Mouse (Mus musculus) hindbrain, embryonic 14.5 days (tissue): Measurements from ENCODE around the gene Mapkap1. TPM values are rescaled to one million over a fixed set of nuclear protein-coding genes. Genes with fewer than 3 reads are reported as not detected.

Source experiments
- ATAC-seq: fragments of 200-750 bp; cut with Nextera tagmentation; 2 replicates; pipeline ENCODE4 v1.8.0; 2017; ENCODE audit warnings: moderate number of reproducible peaks, mild to moderate bottlenecking, moderate TSS enrichment, moderate library complexity; ENCODE audit not compliant: low FRiP score
- DNase-seq: peaks from one replicate; pipeline ENCODE4 v3.0.0-alpha.2; 2015; ENCODE audit warnings: low spot score
- H3K27ac ChIP-seq: fragments of 300-500 bp; sonication (generic); 2 replicates; pipeline ENCODE4 v1.5.1; 2014; ENCODE audit warnings: mild to moderate bottlenecking, moderate library complexity
- H3K27me3 ChIP-seq: fragments of 300-500 bp; sonication (generic); 2 replicates; pipeline ENCODE4 v1.6.1; 2014; ENCODE audit warnings: mild to moderate bottlenecking, low read length, mixed read lengths; ENCODE audit not compliant: control insufficient read depth, insufficient read depth
- H3K36me3 ChIP-seq: fragments of 300-500 bp; sonication (generic); replicated peaks from 2 replicates; pipeline ENCODE4 v1.6.1; 2014; ENCODE audit not compliant: control insufficient read depth, insufficient read depth
- H3K4me1 ChIP-seq: fragments of 300-500 bp; sonication (generic); replicated peaks from 2 replicates; pipeline ENCODE4 v1.6.1; 2014; ENCODE audit warnings: antibody characterized with exemption, low read length, mixed read lengths; ENCODE audit not compliant: control insufficient read depth, insufficient read depth
- H3K4me2 ChIP-seq: fragments of 300-500 bp; sonication (generic); replicated peaks from 2 replicates; pipeline ENCODE4 v1.6.1; 2014; ENCODE audit warnings: mild to moderate bottlenecking, moderate library complexity
- H3K4me3 ChIP-seq: fragments of 300-500 bp; sonication (generic); replicated peaks from 2 replicates; pipeline ENCODE4 v1.5.1; 2014; ENCODE audit warnings: mild to moderate bottlenecking, low read length
- H3K9ac ChIP-seq: fragments of 300-500 bp; sonication (generic); 2 replicates; pipeline ENCODE4 v1.6.1; 2014
- H3K9me3 ChIP-seq: fragments of 300-500 bp; sonication (generic); 2 replicates; pipeline ENCODE4 v1.6.1; 2016; ENCODE audit warnings: low read length; ENCODE audit not compliant: control insufficient read depth
- WGBS: fragments of 180-500 bp; shearing (Covaris S2); extraction: QIAGEN DNeasy Blood & Tissue Kit; methylation state at CpG from one replicate; pipeline ENCODE4 v1.1.7; 2014; 5-methylcytosine and 5-hydroxymethylcytosine counted together
- polyA plus RNA-seq: library from polyadenylated mRNA; unstranded; fragments of >200 nt; fragmentation: Nextera tagmentation; extraction: Ambion mirVana; gene quantifications from 2 replicates; pipeline ENCODE4 v1.2.1, GENCODE M21; 2014

Mapkap1 gene
- polyA plus RNA-seq, 1 experiment from 2014 or later, result 101 TPM

GRCm38 (mm10) chr2:34549469-34549868, 142.9 kb downstream of the Mapkap1 start:
- DNase-seq (no peak), ATAC-seq (no peak)
- Histone ChIP-seq H3K4me1 (no peaks in the 10 kb centered on the region), H3K4me2 (no peak overlapping the region), H3K36me3 (no peaks in the 10 kb centered on the region), H3K9me3 (no peaks in the 10 kb centered on the region), H3K4me3 (no peak overlapping the region), H3K27ac (no peak overlapping the region), H3K27me3 (no peaks in the 10 kb centered on the region), H3K9ac (no peak overlapping the region)
- WGBS, result 67% methylated on average over 7 of the region's 7 CpGs

- ATAC-seq (no peak), DNase-seq (no peak)
- H3K4me1 ChIP-seq, result 0 out of 2 replicates have a peak, but pooled peaks cover 2% of the 10 kb centered on the region
- no peaks in the 10 kb centered on the region for H3K27me3 ChIP-seq
- no peak overlapping the region for H3K4me3 ChIP-seq
- no peak overlapping the region for H3K9ac ChIP-seq
- H3K4me2 ChIP-seq, result no peak overlapping the region
- 72% methylated on average over 2 of the region's 2 CpGs for WGBS
- H3K9me3 ChIP-seq, result no peaks in the 10 kb centered on the region
- no peak overlapping the region for H3K27ac ChIP-seq
- no peaks in the 10 kb centered on the region for H3K36me3 ChIP-seq
Observed at GRCm38 (mm10) chr2:34552772-34553171, 146.2 kb downstream of the Mapkap1 start.

GRCm38 (mm10) chr2:34553580-34554231, 147.1 kb downstream of the Mapkap1 start:
- no peaks in the 10 kb centered on the region for H3K9me3 ChIP-seq
- 93% methylated on average over 6 of the region's 6 CpGs for WGBS
- DNase-seq (no peak), ATAC-seq (no peak)
- 0 out of 2 replicates have a peak, but pooled peaks cover 2% of the 10 kb centered on the region for H3K4me1 ChIP-seq
- H3K4me2 ChIP-seq, result no peak overlapping the region
- H3K27me3 ChIP-seq, result no peaks in the 10 kb centered on the region
- no peak overlapping the region for H3K4me3 ChIP-seq
- no peaks in the 10 kb centered on the region for H3K36me3 ChIP-seq
- H3K9ac ChIP-seq, result no peak overlapping the region
- no peak overlapping the region for H3K27ac ChIP-seq

- Histone ChIP-seq H3K27ac (no peak overlapping the region), H3K27me3 (no peaks in the 10 kb centered on the region), H3K36me3 (no peaks in the 10 kb centered on the region), H3K4me1 (0 out of 2 replicates have a peak, but pooled peaks cover 2% of the 10 kb centered on the region), H3K4me3 (no peak overlapping the region), H3K9ac (no peak overlapping the region), H3K9me3 (no peaks in the 10 kb centered on the region), H3K4me2 (no peak overlapping the region)
- no peak for ATAC-seq
- no peak for DNase-seq
- 85% methylated on average over 5 of the region's 5 CpGs for WGBS
Observed at GRCm38 (mm10) chr2:34560146-34560545, 153.6 kb downstream of the Mapkap1 start.

- Histone ChIP-seq H3K4me1 (no peaks in the 10 kb centered on the region), H3K36me3 (no peaks in the 10 kb centered on the region), H3K4me2 (no peak overlapping the region), H3K27me3 (no peaks in the 10 kb centered on the region), H3K27ac (no peak overlapping the region), H3K9me3 (no peaks in the 10 kb centered on the region), H3K9ac (no peak overlapping the region), H3K4me3 (no peak overlapping the region)
- ATAC-seq, result no peak
- DNase-seq, result no peak
- WGBS, result 73% methylated on average over 12 of the region's 12 CpGs
Observed at GRCm38 (mm10) chr2:34563089-34563694, 156.6 kb downstream of the Mapkap1 start.

GRCm38 (mm10) chr2:34563865-34564264, 157.3 kb downstream of the Mapkap1 start:
- Histone ChIP-seq H3K27ac (no peak overlapping the region), H3K4me2 (no peak overlapping the region), H3K4me1 (no peaks in the 10 kb centered on the region), H3K4me3 (no peak overlapping the region), H3K36me3 (no peaks in the 10 kb centered on the region), H3K9ac (no peak overlapping the region), H3K9me3 (no peaks in the 10 kb centered on the region), H3K27me3 (no peaks in the 10 kb centered on the region)
- no peak for ATAC-seq
- no peak for DNase-seq

- peaks cover 17% of the 10 kb centered on the region for H3K4me1 ChIP-seq
- ATAC-seq (no peak), DNase-seq (no peak)
- H3K9me3 ChIP-seq, result no peaks in the 10 kb centered on the region
- no peak overlapping the region for H3K27ac ChIP-seq
- H3K27me3 ChIP-seq, result no peaks in the 10 kb centered on the region
- H3K4me3 ChIP-seq, result no peak overlapping the region
- 73% methylated on average over 4 of the region's 4 CpGs for WGBS
- H3K4me2 ChIP-seq, result no peak overlapping the region
- no peak overlapping the region for H3K9ac ChIP-seq
- no peaks in the 10 kb centered on the region for H3K36me3 ChIP-seq
Observed at GRCm38 (mm10) chr2:34566146-34566545, 159.6 kb downstream of the Mapkap1 start.

GRCm38 (mm10) chr2:34566601-34567000, 160.0 kb downstream of the Mapkap1 start:
- Histone ChIP-seq H3K9ac (no peak overlapping the region), H3K27ac (no peak overlapping the region), H3K36me3 (no peaks in the 10 kb centered on the region), H3K4me1 (peaks cover 18% of the 10 kb centered on the region), H3K9me3 (no peaks in the 10 kb centered on the region), H3K4me2 (no peak overlapping the region), H3K4me3 (no peak overlapping the region), H3K27me3 (no peaks in the 10 kb centered on the region)
- WGBS, result 76% methylated on average over 1 of the region's 1 CpGs
- ATAC-seq (no peak), DNase-seq (no peak)

GRCm38 (mm10) chr2:34569131-34569530, 162.6 kb downstream of the Mapkap1 start:
- ATAC-seq, result no peak
- H3K27me3 ChIP-seq, result no peaks in the 10 kb centered on the region
- H3K4me2 ChIP-seq, result no peak overlapping the region
- no peak overlapping the region for H3K4me3 ChIP-seq
- H3K36me3 ChIP-seq, result no peaks in the 10 kb centered on the region
- DNase-seq, result no peak
- peaks cover 22% of the 10 kb centered on the region for H3K4me1 ChIP-seq
- H3K27ac ChIP-seq, result no peak overlapping the region
- WGBS, result 84% methylated on average over 5 of the region's 5 CpGs
- no peaks in the 10 kb centered on the region for H3K9me3 ChIP-seq
- no peak overlapping the region for H3K9ac ChIP-seq
